Mouse (Mus musculus): Measurements from ENCODE around the gene Gata3.

DNA sequence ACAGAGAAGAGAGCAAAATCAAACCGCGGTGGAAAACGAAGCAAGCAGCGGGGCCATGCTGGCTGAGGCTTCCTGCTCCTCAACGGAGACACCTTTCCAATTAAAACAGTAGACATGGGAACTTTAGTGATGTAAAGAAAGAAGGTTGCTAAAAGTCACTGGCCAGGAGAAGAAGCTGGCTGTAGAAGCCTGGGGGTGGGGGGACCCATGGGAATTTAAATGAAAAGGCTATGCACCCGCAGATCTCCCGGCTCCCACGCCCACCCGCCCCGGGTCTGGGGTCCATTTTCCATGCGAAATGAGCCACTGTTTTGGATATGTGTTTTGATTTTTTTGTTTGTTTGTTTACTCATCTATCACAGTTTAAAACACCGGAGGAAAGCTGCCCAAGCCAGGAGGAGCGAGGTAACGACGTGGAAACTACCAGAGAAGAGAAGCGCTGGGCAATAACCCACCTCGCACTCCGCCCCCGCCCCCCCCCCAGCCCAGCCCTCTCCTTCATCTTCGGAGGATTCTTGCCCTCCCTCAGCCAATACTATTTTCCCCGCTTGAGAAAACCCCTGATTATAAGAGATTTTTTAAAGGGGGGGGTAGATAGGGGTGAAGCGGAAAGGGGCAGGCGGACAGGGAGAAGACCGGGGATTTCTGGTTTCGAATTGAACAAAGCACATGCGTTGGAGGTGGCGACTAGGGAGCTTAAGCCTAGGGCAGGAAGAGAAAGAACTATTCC is 5.9 kb downstream of the Gata3 start:
- TF ChIP-seq CTCF (IDR thresholded peaks at IDR 0.05; ENCODE audit: insufficient read depth, low read depth, low read length) = no peak
- TF ChIP-seq POLR2A (IDR thresholded peaks at IDR 0.05; ENCODE audit: insufficient read depth, low read depth, low read length) = no peak

Data from olfactory bulb, adult 2 months (tissue).